Mouse (Mus musculus): ENCODE measurements at regions not wholly inside any gene's neighbourhood (a gene's known extent, or its start where the extent isn't known, plus 50 kb on each side); places are given as distances from the start of the nearest gene placed in this dataset.

DNA sequence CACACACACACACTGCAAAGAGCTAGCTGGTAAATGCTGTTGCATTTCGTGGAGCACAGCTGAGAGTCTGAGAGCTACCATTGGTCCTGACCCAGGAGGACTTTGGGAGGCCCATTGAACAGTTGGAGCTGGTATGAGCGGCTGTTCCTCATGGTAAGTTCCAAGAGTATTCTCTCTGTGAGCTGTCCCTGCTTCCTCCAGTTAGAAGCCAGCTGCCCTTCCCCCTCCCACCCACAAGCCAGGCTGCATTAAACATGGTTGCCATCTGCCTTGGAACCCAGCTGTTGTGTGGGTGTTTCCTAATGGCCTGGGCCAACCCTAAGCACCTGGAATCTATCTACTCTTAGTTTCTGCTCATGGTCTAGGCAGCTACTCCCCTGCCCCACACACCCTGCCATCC is 174.4 kb downstream of the Cct6b start:
- in situ Hi-C loops (cut with MboI, MseI), result no loop called here

DNA sequence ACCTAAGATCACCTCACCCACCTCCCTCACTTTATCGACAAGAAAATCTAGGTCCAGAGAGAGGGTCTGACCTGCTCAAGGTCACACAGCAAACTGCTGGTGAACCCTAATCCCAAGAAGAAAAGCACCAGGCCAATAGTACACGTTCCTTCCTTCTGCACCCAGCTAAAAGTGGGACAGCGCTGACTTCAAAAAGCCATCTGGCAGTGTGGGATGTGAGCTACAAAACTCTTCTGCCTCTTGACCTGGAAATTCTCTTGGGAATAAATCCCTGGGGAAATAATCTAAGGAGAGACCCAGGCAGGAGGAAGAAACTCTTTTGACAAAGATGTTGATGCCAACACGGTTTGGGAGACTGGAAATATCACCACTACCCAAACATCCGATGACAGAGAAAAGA is 175.4 kb downstream of the Cct6b start:
- in situ Hi-C loops (cut with MboI, MseI), result no loop called here

DNA sequence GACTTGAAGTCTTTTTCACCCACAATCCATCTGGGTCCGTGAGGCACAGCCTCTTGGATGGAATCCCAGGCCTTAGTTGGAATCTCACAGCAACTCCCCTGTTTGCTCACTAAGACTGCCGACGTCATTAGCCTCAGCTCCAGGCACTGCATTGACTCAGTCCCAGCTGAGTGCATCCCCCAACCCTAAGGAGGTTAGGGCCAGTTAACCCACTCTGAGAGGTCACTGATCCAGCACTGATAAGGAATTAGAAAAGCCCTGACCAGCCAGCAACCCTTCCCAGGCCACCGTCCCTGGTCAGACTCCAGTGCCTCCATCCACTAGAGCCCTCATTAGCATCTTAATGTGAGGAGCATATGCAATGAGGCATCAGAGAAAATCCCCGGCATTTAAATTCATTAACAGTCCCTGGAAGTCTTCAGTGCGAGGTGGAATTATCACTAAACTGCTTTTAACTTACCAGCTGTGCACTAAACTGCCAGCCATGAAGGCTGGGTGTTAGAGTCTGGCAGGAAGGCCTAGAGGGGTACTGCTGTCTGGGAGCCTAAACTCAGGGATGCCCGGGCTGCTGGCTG is 184.2 kb downstream of the Cct6b start:
- in situ Hi-C loops (cut with MboI, MseI), result no loop called here

DNA sequence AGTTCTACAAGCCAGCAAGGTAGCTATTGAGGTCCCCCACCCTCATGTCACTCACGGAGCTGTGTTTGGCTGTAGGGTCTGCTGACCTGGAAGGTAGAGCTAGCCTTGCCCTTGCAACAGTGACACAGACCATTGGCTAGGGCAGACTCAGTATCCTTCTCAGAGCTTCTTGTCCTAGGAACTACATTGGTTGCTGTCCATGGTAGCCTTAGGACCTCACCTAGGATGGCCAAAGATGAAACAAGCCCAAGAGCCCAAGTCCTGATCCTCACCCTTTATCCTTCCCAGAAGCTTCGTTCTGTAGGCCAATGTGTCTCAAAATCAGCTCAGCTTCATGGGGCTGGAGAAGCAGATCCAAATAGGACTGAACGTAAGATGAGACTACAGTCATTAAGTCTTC is 187.3 kb downstream of the Tmem132e start:
- in situ Hi-C loops (cut with MboI, MseI), result no loop called here

DNA sequence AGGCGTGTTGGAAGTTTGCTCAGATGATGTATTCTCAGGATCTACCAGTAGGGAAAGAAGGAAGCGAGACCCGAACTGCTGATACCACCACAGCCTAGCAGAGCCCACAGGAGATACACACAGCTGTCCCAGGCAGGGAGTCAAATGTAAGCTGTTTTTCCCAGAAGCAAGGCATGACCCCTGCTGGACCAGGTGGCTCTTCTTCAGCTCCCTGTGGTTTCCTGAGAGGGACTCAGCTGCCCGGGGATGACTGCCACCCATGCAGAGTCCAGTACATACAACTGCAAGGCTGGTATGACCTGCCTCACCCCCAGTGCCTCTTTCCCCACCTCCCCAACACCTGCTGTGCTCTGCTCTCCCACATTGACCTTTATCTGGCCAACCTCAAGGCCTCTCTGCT is 184.4 kb downstream of the Tmem132e start:
- in situ Hi-C loops (cut with MboI, MseI), result no loop called here

DNA sequence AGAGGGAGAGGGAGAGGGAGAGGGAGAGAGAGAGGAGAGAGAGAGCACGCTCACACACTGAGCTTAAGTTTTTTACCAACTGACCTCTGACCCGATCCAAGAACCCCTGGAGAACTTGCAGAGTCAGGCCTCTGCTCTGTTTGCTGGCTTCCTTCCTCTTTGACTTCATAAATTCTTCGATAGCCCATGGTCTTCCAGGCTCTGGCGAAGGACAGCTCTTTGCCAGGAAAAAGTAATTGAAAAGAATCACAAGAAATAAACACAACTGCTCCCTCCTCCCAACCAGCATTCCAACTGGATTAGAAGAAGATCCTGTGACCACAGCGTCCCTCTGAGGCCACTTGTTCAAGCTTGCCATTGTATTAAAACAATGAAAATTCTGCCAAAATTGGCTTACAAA is 182.8 kb downstream of the Tmem132e start:
- in situ Hi-C loops (cut with MboI, MseI), result no loop called here

DNA sequence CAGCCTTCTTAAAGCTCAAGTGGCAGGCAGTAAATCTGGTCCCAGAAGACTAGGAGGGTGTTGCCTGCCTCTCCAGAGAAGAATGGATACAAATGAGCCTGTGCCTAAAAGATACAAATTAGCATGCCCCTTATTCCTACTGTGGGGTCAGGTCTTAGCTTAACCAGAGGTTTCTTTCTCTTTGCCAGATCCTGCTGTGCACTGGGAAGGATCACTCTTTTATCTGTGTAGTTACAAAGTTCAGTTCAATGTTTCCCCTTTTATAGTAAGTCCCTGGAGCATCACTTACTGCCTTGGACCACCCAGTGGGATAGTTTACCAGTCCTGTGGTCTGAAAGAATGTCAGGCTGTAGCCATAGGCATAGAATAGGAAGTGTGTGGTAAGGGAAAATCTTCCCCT is 181.1 kb downstream of the Tmem132e start:
- in situ Hi-C loops (cut with MboI, MseI), result no loop called here

DNA sequence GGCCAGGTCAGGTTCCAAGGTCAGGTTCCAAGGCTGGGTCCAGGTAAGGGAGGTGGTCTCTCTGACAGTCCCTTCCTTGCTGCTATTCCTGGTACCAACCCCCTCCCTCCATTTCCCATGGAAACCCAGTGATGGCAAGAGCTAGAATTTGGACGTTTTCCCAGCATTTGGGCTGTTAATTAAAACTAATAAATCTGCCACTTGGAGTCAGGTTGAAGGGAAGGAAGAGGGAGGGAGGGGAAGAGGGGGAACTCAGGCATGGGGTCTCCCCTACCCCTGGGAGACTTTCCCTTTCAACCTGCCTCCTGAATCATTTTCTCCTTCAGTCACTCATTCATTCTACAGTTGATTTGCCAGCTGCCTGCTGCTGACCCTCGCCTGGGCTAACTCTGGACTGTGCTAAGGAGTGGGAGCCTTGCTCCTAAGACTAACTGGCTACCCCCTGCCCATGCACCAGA is 179.5 kb downstream of the Tmem132e start:
- in situ Hi-C loops (cut with MboI, MseI), result no loop called here

DNA sequence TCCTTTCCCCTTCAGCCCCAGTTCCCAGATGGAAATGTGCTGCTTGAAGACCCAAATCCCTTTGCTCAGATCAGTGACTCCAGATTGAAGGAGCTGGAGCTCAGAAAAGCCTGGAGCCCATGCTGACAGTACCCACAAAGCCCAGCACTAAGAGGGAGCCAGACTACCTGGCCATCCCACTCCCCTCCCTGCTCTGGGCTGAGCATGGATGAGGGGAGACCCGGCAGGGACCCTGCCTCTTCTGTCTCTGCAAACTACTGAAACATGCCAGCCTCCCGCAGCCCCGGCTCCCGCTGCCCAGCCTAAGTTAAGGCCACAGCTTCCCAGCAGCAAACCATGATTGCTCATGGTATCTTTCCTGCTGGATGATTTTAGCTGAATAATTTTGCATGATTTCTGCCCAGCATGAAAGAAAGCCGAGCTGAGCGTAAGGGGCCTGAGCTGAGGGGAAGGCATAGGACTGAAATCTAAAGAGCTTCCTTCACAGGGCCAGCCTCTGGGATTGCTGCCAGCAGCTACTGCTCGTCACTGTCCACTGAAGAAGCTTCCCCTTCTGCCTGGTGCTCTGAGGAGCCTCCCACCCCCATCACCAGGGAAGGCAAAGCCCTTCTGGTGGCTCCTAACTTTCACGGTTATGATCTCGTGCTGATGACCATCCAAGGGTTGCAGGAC is 178.4 kb downstream of the Tmem132e start:
- in situ Hi-C loops (cut with MboI, MseI), result no loop called here

DNA sequence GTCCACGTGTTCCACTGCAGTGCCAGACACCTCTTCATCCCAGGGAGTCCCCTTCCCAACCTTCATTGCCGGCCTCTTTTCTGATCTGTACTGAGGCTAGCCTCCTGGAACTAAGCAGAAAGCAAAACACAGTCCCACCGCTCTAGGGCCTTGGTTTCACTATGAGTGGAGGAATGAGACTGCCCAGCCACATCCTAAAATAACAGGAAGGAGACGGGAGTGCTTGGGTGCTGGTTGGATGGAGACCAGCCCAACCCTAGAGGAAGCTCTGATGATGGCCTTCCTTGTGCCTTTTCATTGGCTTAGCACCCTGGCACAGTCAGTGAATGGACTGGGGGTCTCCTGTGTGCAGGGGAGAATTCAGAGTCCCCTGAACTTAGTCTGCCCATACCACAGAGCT is 177.4 kb downstream of the Tmem132e start:
- in situ Hi-C loops (cut with MboI, MseI), result no loop called here

DNA sequence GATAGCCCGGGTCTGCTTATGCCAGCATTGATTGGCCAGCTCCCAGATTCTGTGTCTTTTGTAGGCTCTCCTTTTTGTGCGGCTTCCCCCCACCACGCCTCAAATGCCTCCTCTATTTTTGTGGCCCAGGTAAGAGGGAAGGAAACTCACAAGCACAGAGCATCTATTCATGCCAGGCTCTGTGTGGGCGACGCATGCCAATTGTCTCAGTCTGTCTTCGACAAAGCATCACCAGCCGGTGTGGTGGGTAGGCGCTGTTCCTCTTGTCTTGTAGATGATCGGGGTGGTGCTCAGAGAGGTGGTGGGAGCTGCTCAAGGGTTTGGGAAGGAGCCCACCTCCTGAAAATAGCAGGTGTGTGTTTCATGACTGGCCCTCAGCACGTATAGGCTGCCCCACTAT is 175.5 kb downstream of the Tmem132e start:
- in situ Hi-C loops (cut with MboI, MseI), result no loop called here

DNA sequence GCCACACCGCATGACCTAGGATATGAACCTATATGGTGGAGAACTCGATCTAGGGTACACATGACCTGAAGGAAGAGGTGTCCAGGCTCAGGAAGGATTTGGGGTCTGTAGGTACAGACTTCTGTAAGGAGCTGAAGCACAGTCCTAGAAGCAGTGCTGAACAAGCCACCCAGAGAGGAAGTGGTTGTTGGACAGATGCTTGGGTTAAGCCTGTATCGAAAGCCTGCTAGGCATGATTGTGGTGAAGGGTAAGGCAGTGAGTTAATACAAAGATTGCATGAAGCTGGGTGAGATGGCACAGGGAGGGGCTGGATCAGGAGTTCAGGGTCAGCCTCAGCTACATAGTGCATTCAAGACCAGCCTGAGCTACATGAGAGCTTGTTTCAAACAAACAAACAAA is 153.3 kb downstream of the Tmem132e start:
- in situ Hi-C loops (cut with MboI, MseI), result no loop called here

DNA sequence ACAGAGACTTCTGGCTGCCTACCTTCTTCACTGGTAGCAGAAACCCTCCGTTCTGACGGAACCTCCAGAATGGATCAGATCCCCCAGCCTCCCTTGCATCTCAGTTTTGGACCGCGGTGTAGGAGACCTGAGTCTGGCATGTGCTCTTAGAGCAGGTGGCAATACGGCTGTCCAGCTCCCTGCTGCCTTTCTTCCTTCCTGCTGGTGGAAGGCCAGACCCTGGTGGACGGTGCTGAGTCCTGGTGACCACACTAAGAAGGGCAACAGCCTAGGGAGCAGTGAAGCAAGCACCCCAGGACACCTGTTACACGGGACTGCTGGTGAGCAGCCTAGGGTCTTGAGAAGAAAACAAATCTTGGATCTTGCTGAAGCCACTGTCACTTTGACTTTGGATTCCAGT is 152.7 kb downstream of the Tmem132e start:
- in situ Hi-C loops (cut with MboI, MseI), result no loop called here

DNA sequence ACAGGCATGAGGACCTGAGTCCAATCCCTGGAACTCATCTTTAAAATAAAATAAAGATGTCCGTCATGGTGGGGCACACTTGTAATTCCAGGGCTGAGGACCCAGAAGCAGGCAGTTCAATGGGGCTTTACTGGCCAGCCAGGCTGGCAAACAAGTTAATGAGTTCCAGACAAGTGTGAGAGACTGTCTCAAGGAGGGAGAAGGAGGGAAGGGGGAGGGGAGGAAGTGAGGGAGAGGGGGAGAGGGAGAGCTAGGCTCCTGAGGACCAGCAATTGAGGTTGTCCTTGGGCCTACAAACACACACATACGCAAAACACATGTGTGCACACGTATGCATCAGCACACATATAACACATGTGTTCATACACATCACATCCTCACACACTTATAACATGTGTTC is 149.2 kb downstream of the Tmem132e start:
- in situ Hi-C loops (cut with MboI, MseI), result no loop called here

DNA sequence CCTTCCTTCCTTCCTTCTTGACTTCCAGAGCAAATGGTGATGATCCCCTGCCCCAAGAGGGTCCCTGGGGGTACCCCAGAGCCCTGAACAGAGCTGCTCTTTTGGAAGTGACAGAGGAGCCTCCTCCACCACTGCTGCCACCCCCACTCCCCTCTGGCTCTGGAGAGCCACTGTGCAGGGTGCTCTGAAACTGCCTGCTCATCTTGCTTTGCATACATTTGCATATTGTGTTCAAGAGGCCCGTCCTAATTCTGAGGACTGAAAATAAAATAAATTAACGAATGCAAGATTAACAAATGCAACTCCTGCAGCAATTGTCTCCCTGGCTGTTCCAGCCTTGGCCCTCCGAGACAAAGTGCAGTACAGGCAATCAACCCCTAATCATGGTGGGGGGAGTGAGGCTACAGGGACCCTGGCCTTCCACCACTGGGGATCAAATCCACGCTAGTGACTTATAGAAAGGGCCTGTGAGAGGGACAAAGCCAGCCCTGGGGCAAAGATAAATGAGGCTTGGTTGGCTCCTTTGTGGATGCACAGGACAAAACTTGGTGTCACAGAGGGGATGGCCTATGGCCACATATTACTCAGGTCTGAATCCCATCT is 134.6 kb downstream of the Tmem132e start:
- in situ Hi-C loops (cut with MboI, MseI), result no loop called here

DNA sequence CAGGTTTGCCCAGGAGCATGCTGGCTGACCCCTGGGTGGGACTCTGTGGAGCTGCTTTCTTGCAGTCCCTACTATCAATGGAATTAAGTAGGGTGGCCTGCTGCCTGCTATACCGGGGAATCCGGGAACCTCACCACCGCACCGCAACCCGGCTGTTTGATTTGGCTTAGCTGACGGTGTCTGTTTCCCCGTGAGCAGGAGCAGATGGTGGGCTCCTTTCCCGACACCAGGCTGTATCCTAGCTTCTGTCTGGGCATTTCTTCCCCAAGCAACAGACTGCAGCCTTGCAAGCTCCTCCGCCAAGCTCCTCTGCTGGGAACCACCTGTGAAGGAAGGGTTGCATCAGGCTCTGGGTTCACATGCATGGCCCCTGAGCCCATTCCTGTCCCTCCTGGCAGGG is 132.7 kb downstream of the Tmem132e start:
- in situ Hi-C loops (cut with MboI, MseI), result no loop called here

DNA sequence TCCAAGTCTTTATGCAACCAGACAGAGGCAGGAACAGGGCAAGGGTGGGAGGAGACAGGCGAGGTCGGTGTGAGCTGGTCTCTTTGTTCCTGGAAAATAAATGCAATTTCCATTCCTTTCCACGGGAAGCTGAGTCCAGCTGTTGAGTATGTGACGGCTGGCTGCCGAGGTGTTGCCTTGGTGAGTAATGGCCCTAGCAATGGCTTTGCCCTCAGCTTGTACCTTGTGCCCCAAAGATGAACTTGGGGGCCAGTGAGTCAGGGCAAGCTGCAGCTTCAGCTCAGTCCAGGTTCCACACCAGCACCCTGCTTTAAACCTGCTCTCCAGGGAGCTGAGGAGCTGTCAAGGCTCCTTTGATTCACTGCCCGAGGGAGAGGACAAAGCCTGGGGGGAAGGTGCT is 130.0 kb downstream of the Tmem132e start:
- in situ Hi-C loops (cut with MboI, MseI), result no loop called here

DNA sequence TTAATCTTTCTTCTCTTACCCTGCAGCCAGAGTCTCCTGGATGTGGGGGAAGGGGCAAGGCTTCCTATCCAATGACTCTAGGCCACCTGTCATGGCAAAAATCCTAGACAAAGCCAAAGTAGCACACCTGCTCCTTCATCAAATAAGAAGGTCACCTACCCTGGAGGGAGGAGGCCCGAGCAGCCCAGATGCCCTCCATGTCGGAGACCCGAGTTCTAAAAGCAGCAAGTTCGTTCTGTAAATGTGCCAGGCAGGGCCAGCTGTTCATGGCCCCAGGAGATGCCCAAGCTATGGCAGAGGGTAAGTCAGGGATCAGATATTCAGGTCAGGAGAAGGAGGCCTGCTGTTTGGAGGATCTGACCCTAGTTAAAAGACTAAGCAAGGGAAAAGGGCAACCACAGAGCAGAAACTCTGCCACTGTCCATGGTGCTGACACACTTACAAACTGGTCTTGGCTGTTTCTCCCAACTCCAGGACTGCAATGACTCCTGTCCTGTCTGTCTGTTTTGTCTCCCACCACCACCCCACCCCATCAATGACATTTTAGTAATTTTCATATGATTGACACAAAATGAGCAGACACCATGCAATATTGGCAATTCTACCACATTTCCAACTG is 125.9 kb downstream of the Tmem132e start:
- in situ Hi-C loops (cut with MboI, MseI), result no loop called here

DNA sequence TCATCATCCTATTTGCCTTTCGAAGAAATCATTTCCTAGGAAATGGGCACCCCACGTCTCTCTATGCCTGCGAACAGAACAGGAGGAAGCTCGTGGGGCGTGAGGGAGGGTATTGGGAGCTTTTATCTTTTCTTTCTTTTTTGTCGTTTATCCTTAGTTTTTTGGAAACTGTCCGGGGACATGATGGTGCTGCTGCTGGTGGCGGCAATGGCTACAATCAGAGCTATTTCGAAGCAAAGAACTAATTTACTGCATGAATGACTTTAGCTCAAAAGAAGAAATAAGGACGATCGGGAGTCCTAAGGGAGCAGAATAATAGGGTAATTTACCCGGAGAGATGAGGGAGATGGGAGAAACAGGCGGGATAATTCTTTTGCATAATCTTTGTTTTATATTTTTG is 119.9 kb downstream of the Tmem132e start:
- in situ Hi-C loops (cut with MboI, MseI), result no loop called here
